17 mouse cellular contexts compared by ENCODE assay signal in genomic region chr16:95700224-95700623, GRCm38 (mm10). TPM values are rescaled to one million over a fixed set of nuclear protein-coding genes. Genes with fewer than 3 reads are reported as not detected.
A peak's percentile ranks its signal among the peaks of the same experiment; 100 is the strongest.
DNase-seq lines count a peak whose midpoint lies in the region; ATAC-seq lines count a peak whose summit lies in the region.
"Had no signal": no experiment of that assay in that cellular context is flagged by ENCODE, and none has a peak within 500 bp of the region (broad histone marks: within the 10 kb centered on the region; RNA-seq: fewer than 3 reads in every experiment).

No protein-coding gene starts in this region.

- no peak overlapping the region for H3K4me2 ChIP-seq in lung, embryonic 16.5 days (ENCODE audit: low read depth, low read length)
- no peak overlapping the region for H3K4me2 ChIP-seq in forebrain, embryonic 15.5 days (replicated peaks)
- H3K4me2 ChIP-seq: embryonic facial prominence, embryonic 12.5 days; neural tube, embryonic 12.5 days had no signal

- H3K36me3 ChIP-seq in lung, embryonic 16.5 days (ENCODE audit: control insufficient read depth, insufficient read depth, low read length): no peaks in the 10 kb centered on the region
- H3K36me3 ChIP-seq in forebrain, embryonic 15.5 days: no peaks in the 10 kb centered on the region
- H3K36me3 ChIP-seq: embryonic facial prominence, embryonic 12.5 days; neural tube, embryonic 12.5 days had no signal

- H3K9me3 ChIP-seq in lung, embryonic 16.5 days (ENCODE audit: control insufficient read depth, low read length): no peaks in the 10 kb centered on the region
- H3K9me3 ChIP-seq in forebrain, embryonic 15.5 days: no peaks in the 10 kb centered on the region
- H3K9me3 ChIP-seq: embryonic facial prominence, embryonic 12.5 days; neural tube, embryonic 12.5 days had no signal

- no peak for DNase-seq in lung, postnatal 25 days (ENCODE audit: low spot score)
- DNase-seq in kidney, adult 8-10 months: peak; percentile 69 to 85
- peak; percentile 46 to 56 for DNase-seq in kidney, postnatal 4 days
- DNase-seq in testis, postnatal 10 days (ENCODE audit: low spot score): peak; percentile 39
- no peak for DNase-seq in right cerebral cortex, postnatal 25 days
- no peak for DNase-seq in layer of hippocampus, adult 8-10 months (ENCODE audit: low spot score in 2 of 2)
- DNase-seq: adrenal gland, postnatal 36 days; cerebellum, postnatal 36 days; heart, adult 2 months; heart, postnatal 10 days; left cerebral cortex, postnatal 4 days; lung, postnatal 36 days had no signal

- no peak overlapping the region for H3K9ac ChIP-seq in lung, embryonic 16.5 days (ENCODE audit: low read length)
- no peak overlapping the region for H3K9ac ChIP-seq in forebrain, embryonic 15.5 days (replicated peaks)
- H3K9ac ChIP-seq: embryonic facial prominence, embryonic 12.5 days; neural tube, embryonic 12.5 days had no signal

- ATAC-seq in lung, embryonic 16.5 days (ENCODE audit: low read depth): no peak
- ATAC-seq in forebrain, embryonic 15.5 days (replicated peaks): no peak
- ATAC-seq: midbrain, embryonic 16.5 days had no signal

- WGBS in lung, embryonic 16.5 days: 59% methylated on average over 7 of the region's 7 CpGs
- WGBS in forebrain, embryonic 15.5 days: 51% methylated on average over 7 of the region's 7 CpGs

- peaks cover 32% of the 10 kb centered on the region for H3K4me1 ChIP-seq in lung, embryonic 16.5 days (replicated peaks; ENCODE audit: control insufficient read depth, insufficient read depth, low read length)
- H3K4me1 ChIP-seq in forebrain, embryonic 15.5 days: peaks cover 15% of the 10 kb centered on the region

- H3K27ac ChIP-seq in lung, embryonic 16.5 days (ENCODE audit: low read length): peak overlapping the region; percentile 72
- H3K27ac ChIP-seq in forebrain, embryonic 15.5 days (replicated peaks): no peak overlapping the region
- H3K27ac ChIP-seq: embryonic facial prominence, embryonic 12.5 days; heart, adult 2 months; neural tube, embryonic 12.5 days had no signal

- H3K27me3 ChIP-seq in lung, embryonic 16.5 days (ENCODE audit: control insufficient read depth, insufficient read depth, low read depth, low read length): no peaks in the 10 kb centered on the region
- H3K27me3 ChIP-seq in forebrain, embryonic 15.5 days: no peaks in the 10 kb centered on the region
- H3K27me3 ChIP-seq: embryonic facial prominence, embryonic 12.5 days; neural tube, embryonic 12.5 days had no signal

- H3K4me3 ChIP-seq in lung, embryonic 16.5 days (ENCODE audit: low read length): no peak overlapping the region
- H3K4me3 ChIP-seq in forebrain, embryonic 15.5 days: no peak overlapping the region
- H3K4me3 ChIP-seq: embryonic facial prominence, embryonic 12.5 days; heart, adult 2 months; neural tube, embryonic 12.5 days had no signal

RNA-seq across cellular contexts. Expression of gene Ets2, which starts 1.7 kb away (rescaled TPM):
- 121 and 123 TPM in 2 replicates for polyA plus RNA-seq in lung, embryonic 16.5 days (2015; fragmentation: Nextera tagmentation; extraction: Ambion mirVana)
- 14.4 and 16.9 TPM in 2 replicates for polyA plus RNA-seq in forebrain, embryonic 15.5 days (2015; fragmentation: Nextera tagmentation; extraction: Ambion mirVana)
- total RNA-seq in layer of hippocampus, adult 8-10 months (2022): 10 to 100 TPM; 67.2 to 81.0 (median 75.2) TPM

Comparison
In these comparisons a context has a peak if more than half of its experiments do, and no peak if none do; other contexts are left out.
1. DNase-seq: peak in kidney, adult 8-10 months (2 of 2), kidney, postnatal 4 days (2 of 2) and testis, postnatal 10 days (single experiment); none in lung, postnatal 25 days (single experiment), right cerebral cortex, postnatal 25 days (single experiment) and layer of hippocampus, adult 8-10 months (0 of 2).